Mouse (Mus musculus): ENCODE data around the gene Mink1. TPM values are rescaled to one million over a fixed set of nuclear protein-coding genes. Genes with fewer than 3 reads are reported as not detected.

Mink1 gene
- polyA plus RNA-seq, 1 experiment from 2014 or later: 16.0 TPM

DNA sequence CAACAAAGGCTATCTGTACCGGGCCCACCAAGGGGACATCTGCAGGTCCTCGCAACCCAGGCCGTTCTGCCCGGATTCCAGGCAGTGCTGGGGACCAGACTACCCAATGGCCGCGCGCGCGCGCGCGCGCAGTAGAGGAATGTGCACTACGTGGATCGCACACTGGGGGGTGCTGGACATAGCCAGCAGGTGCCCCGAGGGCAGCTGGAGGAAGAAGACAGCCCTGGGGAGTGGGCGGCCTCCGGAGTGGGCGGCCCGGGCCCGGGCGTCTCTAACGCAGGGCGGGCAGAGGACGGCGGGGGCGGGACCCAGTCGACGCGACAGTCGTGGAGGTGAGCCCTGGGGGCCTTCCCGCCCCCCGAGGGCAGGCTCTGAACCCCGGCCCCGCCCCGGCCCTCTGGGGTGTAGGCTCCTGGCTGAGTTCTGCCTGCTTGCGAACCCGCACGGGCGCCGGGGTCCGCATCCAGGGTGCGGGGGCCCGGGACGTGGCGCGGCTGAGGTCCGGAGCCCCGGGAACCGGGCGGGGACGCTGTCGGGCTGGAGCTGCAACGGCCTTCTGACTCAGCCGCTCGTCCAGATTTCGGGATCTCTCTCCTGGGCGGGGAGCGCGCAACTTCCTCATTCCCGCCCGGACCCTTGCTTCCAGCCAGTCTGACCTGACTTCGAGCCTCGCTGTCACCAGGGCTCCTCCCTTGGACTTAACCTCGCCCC lies 22.6 kb upstream of the Mink1 start, which contains the start of gene Pld2:
Pld2 (plus strand) TSS at position 188 of the 711 bp plus-strand sequence.
- Histone ChIP-seq H3K4me2 (peak within 1 kb of the TSS; percentile 88), H3K9ac (ENCODE audit: low read depth, low read length) (peak within 1 kb of the TSS; percentile 48), H3K4me3 (ENCODE audit: low read depth, low read length) (peak within 1 kb of the TSS; percentile 58), H3K36me3 (ENCODE audit: control insufficient read depth, insufficient read depth, low read length) (no peaks in the 10 kb centered on the region), H3K27me3 (replicated peaks; ENCODE audit: control insufficient read depth, insufficient read depth, low read length) (peaks cover 32% of the 10 kb centered on the region), H3K27ac (ENCODE audit: low read depth, low read length) (no peak within 1 kb of the TSS), H3K9me3 (ENCODE audit: control insufficient read depth, low read length) (no peaks in the 10 kb centered on the region), H3K4me1 (replicated peaks; ENCODE audit: control insufficient read depth, insufficient read depth, low read length) (peaks cover 4% of the 10 kb centered on the region)
- peak; percentile 90 for ATAC-seq (replicated peaks; ENCODE audit: low FRiP score)
- WGBS: under 1% methylated on average over 63 of the region's 65 CpGs
- DNase-seq (ENCODE audit: low spot score): peak; percentile 91

DNA sequence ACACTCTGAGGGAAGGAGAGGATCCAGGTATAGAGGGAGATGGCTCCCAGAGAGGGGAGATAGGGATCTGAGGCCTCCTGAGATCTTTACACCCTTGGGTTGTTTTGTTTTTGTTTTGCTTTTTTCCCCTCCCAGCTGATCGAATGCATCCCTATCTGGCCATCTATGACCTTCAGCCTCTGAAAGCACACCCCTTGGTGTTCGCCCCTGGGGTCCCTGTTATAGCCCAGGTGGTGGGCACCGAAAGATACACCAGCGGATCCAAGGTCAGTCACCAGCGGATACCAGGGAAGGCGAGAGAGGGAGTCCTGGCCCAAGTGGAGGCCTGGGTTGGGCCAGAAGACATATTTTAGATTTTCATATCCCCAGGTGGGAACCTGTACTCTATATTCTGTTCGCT lies 21.8 kb upstream of the Mink1 start:
- no peaks in the 10 kb centered on the region for H3K9me3 ChIP-seq (ENCODE audit: control insufficient read depth, low read length)
- 86% methylated on average over 7 of the region's 7 CpGs for WGBS
- peak overlapping the region; percentile 88 for H3K4me2 ChIP-seq
- no peak overlapping the region for H3K27ac ChIP-seq (ENCODE audit: low read depth, low read length)
- H3K9ac ChIP-seq (ENCODE audit: low read depth, low read length): no peak overlapping the region; the same call in 1 of the 2 replicates
- H3K27me3 ChIP-seq (replicated peaks; ENCODE audit: control insufficient read depth, insufficient read depth, low read length): peaks cover 32% of the 10 kb centered on the region
- peaks cover 4% of the 10 kb centered on the region for H3K4me1 ChIP-seq (replicated peaks; ENCODE audit: control insufficient read depth, insufficient read depth, low read length)
- no peak for ATAC-seq (replicated peaks; ENCODE audit: low FRiP score)
- no peaks in the 10 kb centered on the region for H3K36me3 ChIP-seq (ENCODE audit: control insufficient read depth, insufficient read depth, low read length)
- no peak for DNase-seq (ENCODE audit: low spot score)
- peak overlapping the region; percentile 58 for H3K4me3 ChIP-seq (ENCODE audit: low read depth, low read length)

DNA sequence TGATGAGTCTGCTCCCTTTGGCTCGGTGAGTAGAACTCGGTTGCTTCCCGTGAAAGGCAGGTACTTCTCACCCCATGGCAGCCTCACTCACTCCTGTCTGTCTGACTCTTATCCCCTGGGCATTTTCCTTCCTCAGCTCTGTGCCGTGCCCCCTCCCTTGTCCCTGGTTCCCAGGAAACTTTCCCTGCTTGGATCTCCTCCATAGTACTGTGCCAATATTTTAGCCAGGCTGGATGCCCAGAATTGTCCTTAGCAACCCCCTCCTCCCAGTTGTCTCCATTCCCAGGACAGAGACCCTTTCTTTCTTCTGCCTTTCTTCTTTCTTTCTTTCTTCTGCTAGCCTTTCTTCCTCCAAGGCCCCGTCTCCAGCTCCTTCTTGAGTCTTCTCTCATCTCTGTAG lies 21.3 kb upstream of the Mink1 start:
- Histone ChIP-seq H3K9ac (ENCODE audit: low read depth, low read length) (no peak overlapping the region), H3K4me2 (no peak overlapping the region), H3K4me1 (replicated peaks; ENCODE audit: control insufficient read depth, insufficient read depth, low read length) (peaks cover 4% of the 10 kb centered on the region), H3K36me3 (ENCODE audit: control insufficient read depth, insufficient read depth, low read length) (no peaks in the 10 kb centered on the region), H3K27ac (ENCODE audit: low read depth, low read length) (no peak overlapping the region), H3K4me3 (ENCODE audit: low read depth, low read length) (no peak overlapping the region), H3K27me3 (replicated peaks; ENCODE audit: control insufficient read depth, insufficient read depth, low read length) (peaks cover 32% of the 10 kb centered on the region), H3K9me3 (ENCODE audit: control insufficient read depth, low read length) (no peaks in the 10 kb centered on the region)
- ATAC-seq (replicated peaks; ENCODE audit: low FRiP score) (no peak), DNase-seq (ENCODE audit: low spot score) (no peak)
- 63% methylated on average over 5 of the region's 5 CpGs for WGBS

DNA sequence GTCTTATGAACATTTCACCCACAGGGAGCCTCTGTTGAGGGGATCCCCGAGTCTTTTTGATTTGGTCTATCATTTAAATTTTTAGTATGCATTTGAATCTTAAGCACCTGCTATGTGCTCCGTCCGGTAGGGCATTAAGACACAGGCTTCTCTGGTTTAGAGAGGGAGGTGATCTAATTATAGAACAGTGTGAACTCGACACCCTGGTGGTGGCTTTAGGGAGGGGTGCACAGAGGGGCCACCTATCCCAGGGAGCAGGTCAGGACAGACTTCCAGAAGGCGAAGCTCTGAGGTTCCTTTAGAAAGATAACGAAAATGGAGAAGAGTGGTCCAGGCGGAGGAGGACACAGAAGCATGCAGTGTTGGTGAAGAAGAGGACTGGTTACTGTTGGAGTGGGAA lies 18.2 kb upstream of the Mink1 start:
- no peak overlapping the region for H3K4me3 ChIP-seq (ENCODE audit: low read depth, low read length)
- no peak overlapping the region for H3K9ac ChIP-seq (ENCODE audit: low read depth, low read length)
- WGBS: 48% methylated on average over 7 of the region's 7 CpGs
- ATAC-seq (replicated peaks; ENCODE audit: low FRiP score) (no peak), DNase-seq (ENCODE audit: low spot score) (no peak)
- H3K36me3 ChIP-seq (ENCODE audit: control insufficient read depth, insufficient read depth, low read length): no peaks in the 10 kb centered on the region
- H3K9me3 ChIP-seq (ENCODE audit: control insufficient read depth, low read length): no peaks in the 10 kb centered on the region
- H3K27ac ChIP-seq (ENCODE audit: low read depth, low read length): no peak overlapping the region
- H3K4me1 ChIP-seq (replicated peaks; ENCODE audit: control insufficient read depth, insufficient read depth, low read length): no peaks in the 10 kb centered on the region; the same call in 1 of the 2 replicates
- peaks cover 32% of the 10 kb centered on the region for H3K27me3 ChIP-seq (replicated peaks; ENCODE audit: control insufficient read depth, insufficient read depth, low read length)
- H3K4me2 ChIP-seq: no peak overlapping the region

DNA sequence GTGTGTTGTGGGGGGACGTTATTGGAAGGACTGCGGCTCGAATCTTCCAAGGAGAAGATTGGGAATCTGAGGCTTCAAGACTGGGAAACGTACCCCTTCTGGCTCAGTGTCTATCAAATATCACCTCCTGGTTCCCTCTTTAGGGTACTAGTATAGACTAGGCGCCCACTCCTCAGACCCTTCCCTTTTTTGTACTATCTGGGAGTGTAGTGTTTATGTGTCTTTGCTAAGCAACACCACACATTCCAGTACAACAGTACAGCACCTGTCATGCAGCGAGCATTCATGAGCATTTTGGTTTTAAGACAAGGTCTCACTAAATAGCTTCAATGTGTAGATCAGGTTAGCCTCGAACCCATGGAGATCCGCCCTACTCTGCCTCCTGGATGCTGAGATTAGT lies 11.2 kb upstream of the Mink1 start:
- 85% methylated on average over 8 of the region's 8 CpGs for WGBS
- Histone ChIP-seq H3K4me2 (no peak overlapping the region), H3K9me3 (ENCODE audit: control insufficient read depth, low read length) (no peaks in the 10 kb centered on the region), H3K27ac (ENCODE audit: low read depth, low read length) (no peak overlapping the region), H3K4me3 (ENCODE audit: low read depth, low read length) (no peak overlapping the region), H3K27me3 (replicated peaks; ENCODE audit: control insufficient read depth, insufficient read depth, low read length) (peaks cover 9% of the 10 kb centered on the region; the same call in 1 of the 2 replicates), H3K4me1 (replicated peaks; ENCODE audit: control insufficient read depth, insufficient read depth, low read length) (no peaks in the 10 kb centered on the region), H3K36me3 (ENCODE audit: control insufficient read depth, insufficient read depth, low read length) (no peaks in the 10 kb centered on the region), H3K9ac (ENCODE audit: low read depth, low read length) (no peak overlapping the region)
- DNase-seq (ENCODE audit: low spot score) (no peak), ATAC-seq (replicated peaks; ENCODE audit: low FRiP score) (no peak)

DNA sequence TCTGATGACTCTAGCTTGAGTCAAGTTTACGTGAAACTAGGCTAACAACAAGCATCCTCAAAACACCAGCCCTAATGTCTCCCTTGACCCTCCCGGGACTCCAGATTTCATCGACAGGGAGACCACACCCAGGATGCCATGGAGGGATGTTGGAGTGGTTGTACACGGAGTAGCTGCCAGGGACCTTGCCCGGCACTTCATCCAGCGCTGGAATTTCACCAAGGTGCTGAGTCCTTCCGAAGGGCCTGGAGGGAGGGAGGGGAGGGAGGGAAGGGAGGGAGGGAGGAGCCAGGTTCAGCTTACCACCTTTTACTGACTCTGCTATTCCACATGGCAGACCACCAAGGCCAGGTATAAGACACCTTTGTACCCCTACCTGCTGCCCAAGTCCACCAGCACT lies 8.7 kb upstream of the Mink1 start:
- no peak overlapping the region for H3K27ac ChIP-seq (ENCODE audit: low read depth, low read length)
- H3K4me2 ChIP-seq: no peak overlapping the region
- H3K27me3 ChIP-seq (replicated peaks; ENCODE audit: control insufficient read depth, insufficient read depth, low read length): peaks cover 9% of the 10 kb centered on the region; the same call in 1 of the 2 replicates
- H3K9me3 ChIP-seq (ENCODE audit: control insufficient read depth, low read length): no peaks in the 10 kb centered on the region
- H3K36me3 ChIP-seq (ENCODE audit: control insufficient read depth, insufficient read depth, low read length): no peaks in the 10 kb centered on the region
- 39% methylated on average over 7 of the region's 7 CpGs for WGBS
- no peak overlapping the region for H3K4me3 ChIP-seq (ENCODE audit: low read depth, low read length)
- no peaks in the 10 kb centered on the region for H3K4me1 ChIP-seq (replicated peaks; ENCODE audit: control insufficient read depth, insufficient read depth, low read length)
- ATAC-seq (replicated peaks; ENCODE audit: low FRiP score): no peak
- H3K9ac ChIP-seq (ENCODE audit: low read depth, low read length): no peak overlapping the region
- no peak for DNase-seq (ENCODE audit: low spot score)

DNA sequence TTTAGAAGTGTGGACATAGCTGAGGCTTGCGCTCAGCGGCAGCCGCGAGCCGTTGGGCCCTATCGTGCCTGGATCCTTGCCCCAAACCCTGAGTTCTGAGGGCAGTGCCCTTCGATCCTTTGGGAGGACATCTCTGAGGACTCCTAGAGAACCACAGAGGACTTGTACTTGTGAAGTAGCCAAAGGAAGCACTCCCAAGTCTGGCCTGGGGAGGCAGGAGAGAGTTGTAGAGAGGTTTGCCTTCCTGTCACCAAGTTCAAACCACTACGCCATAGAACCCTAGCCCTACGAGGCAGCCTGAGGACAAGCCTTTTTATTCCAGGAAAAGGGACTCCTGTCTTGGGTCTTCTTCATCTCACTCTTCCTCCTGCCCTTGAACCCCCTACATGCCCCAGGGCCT lies 5.1 kb upstream of the Mink1 start:
- H3K9me3 ChIP-seq (ENCODE audit: control insufficient read depth, low read length): no peaks in the 10 kb centered on the region
- H3K4me1 ChIP-seq (replicated peaks; ENCODE audit: control insufficient read depth, insufficient read depth, low read length): peaks cover 3% of the 10 kb centered on the region; the same call in 1 of the 2 replicates
- DNase-seq (ENCODE audit: low spot score): no peak
- H3K4me3 ChIP-seq (ENCODE audit: low read depth, low read length): no peak overlapping the region
- H3K27me3 ChIP-seq (replicated peaks; ENCODE audit: control insufficient read depth, insufficient read depth, low read length): 0 out of 2 replicates have a peak, but pooled peaks cover 4% of the 10 kb centered on the region
- H3K9ac ChIP-seq (ENCODE audit: low read depth, low read length): no peak overlapping the region
- H3K36me3 ChIP-seq (ENCODE audit: control insufficient read depth, insufficient read depth, low read length): no peaks in the 10 kb centered on the region
- H3K4me2 ChIP-seq: no peak overlapping the region
- no peak overlapping the region for H3K27ac ChIP-seq (ENCODE audit: low read depth, low read length)
- 83% methylated on average over 9 of the region's 9 CpGs for WGBS
- ATAC-seq (replicated peaks; ENCODE audit: low FRiP score): no peak

DNA sequence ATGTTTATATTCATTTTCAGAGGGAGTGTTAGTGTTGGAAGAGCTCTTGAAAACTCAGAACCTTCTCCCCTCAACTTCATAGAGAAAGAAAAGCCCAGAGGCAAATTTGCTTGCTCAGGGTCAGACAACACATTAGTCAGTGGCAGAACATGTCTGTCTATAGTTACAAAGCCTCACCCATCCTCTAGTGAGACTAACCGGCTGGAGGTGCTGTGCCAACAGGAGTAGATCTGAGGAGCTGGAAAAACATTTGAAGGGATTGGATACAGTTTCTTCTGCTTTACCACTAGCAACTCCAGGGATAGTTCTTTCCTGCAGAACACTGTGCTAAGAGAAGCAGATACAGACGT lies 769 bp upstream of the Mink1 start:
- peak overlapping the region; percentile 84 for H3K4me2 ChIP-seq
- 6% methylated on average over 2 of the region's 2 CpGs for WGBS
- DNase-seq (ENCODE audit: low spot score) (no peak), ATAC-seq (replicated peaks; ENCODE audit: low FRiP score) (no peak; the same call in 1 of the 2 replicates)
- peak overlapping the region; percentile 84 for H3K9ac ChIP-seq (ENCODE audit: low read depth, low read length)
- peak overlapping the region; percentile 84 for H3K4me3 ChIP-seq (ENCODE audit: low read depth, low read length)
- H3K9me3 ChIP-seq (ENCODE audit: control insufficient read depth, low read length): no peaks in the 10 kb centered on the region
- peak overlapping the region; percentile 80; the same call in 1 of the 2 replicates for H3K27ac ChIP-seq (ENCODE audit: low read depth, low read length)
- H3K36me3 ChIP-seq (ENCODE audit: control insufficient read depth, insufficient read depth, low read length): no peaks in the 10 kb centered on the region
- H3K4me1 ChIP-seq (replicated peaks; ENCODE audit: control insufficient read depth, insufficient read depth, low read length): peaks cover 23% of the 10 kb centered on the region
- H3K27me3 ChIP-seq (replicated peaks; ENCODE audit: control insufficient read depth, insufficient read depth, low read length): no peaks in the 10 kb centered on the region

DNA sequence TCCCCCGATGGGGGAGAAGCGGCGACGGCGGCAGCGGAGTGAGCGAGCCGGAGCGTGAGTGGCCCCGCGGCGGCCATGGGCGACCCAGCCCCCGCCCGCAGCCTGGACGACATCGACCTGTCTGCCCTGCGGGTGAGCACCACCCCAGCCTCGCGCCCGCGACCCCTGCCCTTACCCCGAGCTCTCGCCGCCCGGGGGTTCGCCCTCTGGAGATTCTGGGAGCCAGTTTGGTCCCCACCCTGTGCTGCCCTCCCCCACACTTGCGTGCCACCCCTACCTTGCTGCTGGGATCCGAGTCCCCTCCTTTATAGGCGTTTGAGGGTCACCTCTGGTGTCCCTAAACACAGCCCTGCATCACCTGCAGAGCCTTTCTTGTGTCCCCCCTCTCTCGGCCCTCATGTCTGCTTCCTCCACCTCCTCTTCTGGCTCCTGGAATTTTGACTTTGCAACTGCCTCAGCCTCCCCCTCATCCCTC lies 351 bp downstream of the Mink1 start:
- H3K27ac ChIP-seq (ENCODE audit: low read depth, low read length): peak overlapping the region; percentile 80
- WGBS: 0% methylated on average over 23 of the region's 31 CpGs
- ATAC-seq (replicated peaks; ENCODE audit: low FRiP score) (peak; percentile 13), DNase-seq (ENCODE audit: low spot score) (no peak)
- H3K36me3 ChIP-seq (ENCODE audit: control insufficient read depth, insufficient read depth, low read length): no peaks in the 10 kb centered on the region
- H3K9me3 ChIP-seq (ENCODE audit: control insufficient read depth, low read length): no peaks in the 10 kb centered on the region
- peak overlapping the region; percentile 84 for H3K4me2 ChIP-seq
- peaks cover 23% of the 10 kb centered on the region for H3K4me1 ChIP-seq (replicated peaks; ENCODE audit: control insufficient read depth, insufficient read depth, low read length)
- no peaks in the 10 kb centered on the region for H3K27me3 ChIP-seq (replicated peaks; ENCODE audit: control insufficient read depth, insufficient read depth, low read length)
- peak overlapping the region; percentile 84 for H3K9ac ChIP-seq (ENCODE audit: low read depth, low read length)
- peak overlapping the region; percentile 84 for H3K4me3 ChIP-seq (ENCODE audit: low read depth, low read length)
